Mouse (Mus musculus) liver, embryonic 15.5 days (tissue): ENCODE results near the gene Guca2a. TPM values are rescaled to one million over a fixed set of nuclear protein-coding genes. Genes with fewer than 3 reads are reported as not detected.
"Not testable (repeated sequence)": the region's sequence is repeated elsewhere in the genome, so short reads cannot be mapped to it uniquely, and the experiment has no call there.

ENCODE experiments used
- ATAC-seq: fragments of 200-750 bp; cut with Nextera tagmentation; 2 replicates; pipeline ENCODE4 v1.8.0; 2017; ENCODE audit warnings: moderate number of reproducible peaks, mild to moderate bottlenecking, moderate library complexity; ENCODE audit not compliant: insufficient read depth
- H3K27ac ChIP-seq: fragments of 300-500 bp; sonication (generic); replicated peaks from 2 replicates; pipeline ENCODE4 v1.5.1; 2015; ENCODE audit warnings: mild to moderate bottlenecking, inconsistent platforms
- H3K27me3 ChIP-seq: fragments of 300-500 bp; sonication (generic); 2 replicates; pipeline ENCODE4 v1.6.1; 2015; ENCODE audit warnings: mild to moderate bottlenecking, inconsistent platforms
- H3K36me3 ChIP-seq: fragments of 300-500 bp; sonication (generic); replicated peaks from 2 replicates; pipeline ENCODE4 v1.6.1; 2015; ENCODE audit warnings: moderate library complexity, mild to moderate bottlenecking, inconsistent platforms
- H3K4me1 ChIP-seq: fragments of 300-500 bp; sonication (generic); replicated peaks from 2 replicates; pipeline ENCODE4 v1.6.1; 2015; ENCODE audit warnings: inconsistent platforms
- H3K4me2 ChIP-seq: fragments of 300-500 bp; sonication (generic); 2 replicates; pipeline ENCODE4 v1.6.1; 2015; ENCODE audit warnings: moderate library complexity, mild to moderate bottlenecking, inconsistent platforms
- H3K4me3 ChIP-seq: fragments of 300-500 bp; sonication (generic); replicated peaks from 2 replicates; pipeline ENCODE4 v1.5.1; 2015; ENCODE audit warnings: mild to moderate bottlenecking, inconsistent platforms
- H3K9ac ChIP-seq: fragments of 300-500 bp; sonication (generic); 2 replicates; pipeline ENCODE4 v1.6.1; 2015; ENCODE audit warnings: moderate library complexity, mild to moderate bottlenecking, inconsistent platforms
- H3K9me3 ChIP-seq: fragments of 300-500 bp; sonication (generic); replicated peaks from 2 replicates; pipeline ENCODE4 v1.6.1; 2016; ENCODE audit warnings: inconsistent platforms
- WGBS: fragments of 180-500 bp; shearing (Covaris S2); methylation state at CpG from one replicate; pipeline ENCODE4 v1.1.7; 2015; ENCODE audit warnings: mixed read lengths; ENCODE audit not compliant: insufficient replicate concordance; 5-methylcytosine and 5-hydroxymethylcytosine counted together
- polyA plus RNA-seq: library from polyadenylated mRNA; unstranded; fragments of >200 nt; fragmentation: Nextera tagmentation; extraction: Ambion mirVana; gene quantifications from 2 replicates; pipeline ENCODE4 v1.2.1, GENCODE M21; 2015

Gene Guca2a
- polyA plus RNA-seq, 1 experiment from 2014 or later = not detected

GRCm38 (mm10) chr4:119626876-119627275, 10.6 kb upstream of the Guca2a start:
- Histone ChIP-seq H3K27ac (no peak overlapping the region), H3K4me1 (peaks cover 9% of the 10 kb centered on the region), H3K9me3 (no peaks in the 10 kb centered on the region), H3K4me3 (no peak overlapping the region), H3K9ac (no peak overlapping the region), H3K27me3 (no peaks in the 10 kb centered on the region), H3K36me3 (peaks cover 45% of the 10 kb centered on the region), H3K4me2 (no peak overlapping the region)
- no peak for ATAC-seq
- 70% methylated on average over 3 of the region's 3 CpGs for WGBS

- Histone ChIP-seq H3K4me1 (peaks cover 9% of the 10 kb centered on the region), H3K36me3 (peaks cover 44% of the 10 kb centered on the region), H3K27ac (no peak overlapping the region), H3K4me2 (no peak overlapping the region), H3K9ac (no peak overlapping the region), H3K9me3 (no peaks in the 10 kb centered on the region), H3K27me3 (no peaks in the 10 kb centered on the region), H3K4me3 (no peak overlapping the region)
- no peak for ATAC-seq
- 76% methylated on average over 4 of the region's 4 CpGs for WGBS
Measured at GRCm38 (mm10) chr4:119627317-119627716, 10.2 kb upstream of the Guca2a start.

GRCm38 (mm10) chr4:119628363-119628762, 9.1 kb upstream of the Guca2a start:
- ATAC-seq, H3K9me3 ChIP-seq, H3K9ac ChIP-seq, H3K4me1 ChIP-seq, H3K27me3 ChIP-seq, H3K4me2 ChIP-seq, H3K27ac ChIP-seq, H3K4me3 ChIP-seq: not testable (repeated sequence)
- H3K36me3 ChIP-seq = peaks cover 34% of the 10 kb centered on the region
- 75% methylated on average over 4 of the region's 4 CpGs for WGBS

GRCm38 (mm10) chr4:119631115-119631919, 6.2 kb upstream of the Guca2a start:
- Histone ChIP-seq H3K27me3 (no peaks in the 10 kb centered on the region), H3K9ac (no peak overlapping the region), H3K27ac (no peak overlapping the region), H3K4me2 (no peak overlapping the region), H3K4me3 (no peak overlapping the region), H3K4me1 (peaks cover 9% of the 10 kb centered on the region), H3K9me3 (no peaks in the 10 kb centered on the region), H3K36me3 (peaks cover 15% of the 10 kb centered on the region; the same call in 1 of the 2 replicates)
- ATAC-seq = peak; percentile 42; the same call in 1 of the 2 replicates
- 48% methylated on average over 11 of the region's 11 CpGs for WGBS

- WGBS = 46% methylated on average over 7 of the region's 7 CpGs
- Histone ChIP-seq H3K9me3 (no peaks in the 10 kb centered on the region), H3K27me3 (no peaks in the 10 kb centered on the region), H3K4me2 (no peak overlapping the region), H3K4me1 (peaks cover 9% of the 10 kb centered on the region), H3K4me3 (no peak overlapping the region), H3K36me3 (peaks cover 13% of the 10 kb centered on the region; the same call in 1 of the 2 replicates), H3K9ac (no peak overlapping the region), H3K27ac (no peak overlapping the region)
- ATAC-seq = no peak
Measured at GRCm38 (mm10) chr4:119632721-119633120, 4.8 kb upstream of the Guca2a start.

GRCm38 (mm10) chr4:119633342-119633741, 4.2 kb upstream of the Guca2a start:
- ATAC-seq = no peak
- 53% methylated on average over 7 of the region's 7 CpGs for WGBS

GRCm38 (mm10) chr4:119633948-119634347, 3.6 kb upstream of the Guca2a start:
- H3K27me3 ChIP-seq = no peaks in the 10 kb centered on the region
- H3K27ac ChIP-seq = no peak overlapping the region
- no peak overlapping the region for H3K4me3 ChIP-seq
- H3K4me2 ChIP-seq = no peak overlapping the region
- no peak for ATAC-seq
- H3K9me3 ChIP-seq = no peaks in the 10 kb centered on the region
- peaks cover 9% of the 10 kb centered on the region for H3K4me1 ChIP-seq
- H3K9ac ChIP-seq = no peak overlapping the region
- peaks cover 12% of the 10 kb centered on the region; the same call in 1 of the 2 replicates for H3K36me3 ChIP-seq
- WGBS = 74% methylated on average over 3 of the region's 3 CpGs

More at GRCm38 (mm10) chr4:119633342-119633741, 4.2 kb upstream of the Guca2a start:
- peaks cover 13% of the 10 kb centered on the region; the same call in 1 of the 2 replicates for H3K36me3 ChIP-seq
- no peak overlapping the region for H3K4me3 ChIP-seq
- H3K27me3 ChIP-seq = no peaks in the 10 kb centered on the region
- no peaks in the 10 kb centered on the region for H3K9me3 ChIP-seq
- peaks cover 9% of the 10 kb centered on the region for H3K4me1 ChIP-seq
- no peak overlapping the region for H3K27ac ChIP-seq
- H3K9ac ChIP-seq = no peak overlapping the region
- H3K4me2 ChIP-seq = no peak overlapping the region

GRCm38 (mm10) chr4:119634908-119635660, 2.4 kb upstream of the Guca2a start:
- no peak for ATAC-seq
- no peak overlapping the region for H3K4me2 ChIP-seq
- peaks cover 9% of the 10 kb centered on the region for H3K4me1 ChIP-seq
- no peaks in the 10 kb centered on the region for H3K27me3 ChIP-seq
- H3K9ac ChIP-seq = no peak overlapping the region
- H3K36me3 ChIP-seq = 0 out of 2 replicates have a peak, but pooled peaks cover 2% of the 10 kb centered on the region
- 48% methylated on average over 6 of the region's 6 CpGs for WGBS
- H3K9me3 ChIP-seq = no peaks in the 10 kb centered on the region
- H3K27ac ChIP-seq = no peak overlapping the region
- H3K4me3 ChIP-seq = no peak overlapping the region

- no peak overlapping the region for H3K4me2 ChIP-seq
- no peaks in the 10 kb centered on the region for H3K27me3 ChIP-seq
- ATAC-seq = no peak
- H3K27ac ChIP-seq = no peak overlapping the region
- no peak overlapping the region for H3K4me3 ChIP-seq
- H3K4me1 ChIP-seq = peaks cover 9% of the 10 kb centered on the region
- no peaks in the 10 kb centered on the region for H3K9me3 ChIP-seq
- H3K9ac ChIP-seq = no peak overlapping the region
- 48% methylated on average over 8 of the region's 8 CpGs for WGBS
- no peaks in the 10 kb centered on the region for H3K36me3 ChIP-seq
Measured at GRCm38 (mm10) chr4:119635686-119636085, 1.8 kb upstream of the Guca2a start.

GRCm38 (mm10) chr4:119636731-119637130, 773 bp upstream of the Guca2a start:
- Histone ChIP-seq H3K9ac (no peak overlapping the region), H3K36me3 (no peaks in the 10 kb centered on the region), H3K27me3 (no peaks in the 10 kb centered on the region), H3K27ac (no peak overlapping the region), H3K4me3 (no peak overlapping the region), H3K9me3 (no peaks in the 10 kb centered on the region), H3K4me1 (no peaks in the 10 kb centered on the region), H3K4me2 (no peak overlapping the region)
- no peak for ATAC-seq
- WGBS = 67% methylated on average over 7 of the region's 7 CpGs

- H3K9me3 ChIP-seq = no peaks in the 10 kb centered on the region
- no peaks in the 10 kb centered on the region for H3K4me1 ChIP-seq
- no peak overlapping the region for H3K27ac ChIP-seq
- 61% methylated on average over 6 of the region's 6 CpGs for WGBS
- H3K27me3 ChIP-seq = no peaks in the 10 kb centered on the region
- no peak for ATAC-seq
- no peak overlapping the region for H3K9ac ChIP-seq
- H3K4me2 ChIP-seq = no peak overlapping the region
- no peak overlapping the region for H3K4me3 ChIP-seq
- H3K36me3 ChIP-seq = no peaks in the 10 kb centered on the region
Measured at GRCm38 (mm10) chr4:119637946-119638345, 442 bp downstream of the Guca2a start.
